Mouse (Mus musculus) forebrain, embryonic 15.5 days (tissue): ENCODE results near the gene Ppp2r3c. TPM values are rescaled to one million over a fixed set of nuclear protein-coding genes. Genes with fewer than 3 reads are reported as not detected.
A peak's percentile ranks its signal among the peaks of the same experiment; 100 is the strongest.
"Not testable (repeated sequence)": the region's sequence is repeated elsewhere in the genome, so short reads cannot be mapped to it uniquely, and the experiment has no call there.

Experiments
- ATAC-seq: fragments of 200-750 bp; cut with Nextera tagmentation; replicated peaks from 2 replicates; pipeline ENCODE4 v1.8.0; 2017; ENCODE audit warnings: mild to moderate bottlenecking, moderate TSS enrichment, moderate library complexity
- H3K27ac ChIP-seq: fragments of 300-500 bp; sonication (generic); replicated peaks from 2 replicates; pipeline ENCODE4 v1.5.1; 2015; ENCODE audit warnings: mild to moderate bottlenecking, inconsistent platforms
- H3K27me3 ChIP-seq: fragments of 300-500 bp; sonication (generic); 2 replicates; pipeline ENCODE4 v1.6.1; 2015; ENCODE audit warnings: inconsistent platforms
- H3K36me3 ChIP-seq: fragments of 300-500 bp; sonication (generic); 2 replicates; pipeline ENCODE4 v1.6.1; 2015; ENCODE audit warnings: mild to moderate bottlenecking, inconsistent platforms
- H3K4me1 ChIP-seq: fragments of 300-500 bp; sonication (generic); 2 replicates; pipeline ENCODE4 v1.6.1; 2015; ENCODE audit warnings: inconsistent platforms
- H3K4me2 ChIP-seq: fragments of 300-500 bp; sonication (generic); replicated peaks from 2 replicates; pipeline ENCODE4 v1.6.1; 2015; ENCODE audit warnings: mild to moderate bottlenecking, inconsistent platforms
- H3K4me3 ChIP-seq: fragments of 300-500 bp; sonication (generic); 2 replicates; pipeline ENCODE4 v1.5.1; 2015; ENCODE audit warnings: mild to moderate bottlenecking, inconsistent platforms
- H3K9ac ChIP-seq: fragments of 300-500 bp; sonication (generic); replicated peaks from 2 replicates; pipeline ENCODE4 v1.6.1; 2015; ENCODE audit warnings: mild to moderate bottlenecking, inconsistent platforms
- H3K9me3 ChIP-seq: fragments of 300-500 bp; sonication (generic); 2 replicates; pipeline ENCODE4 v1.6.1; 2016; ENCODE audit warnings: inconsistent platforms
- WGBS: fragments of 180-500 bp; shearing (Covaris S2); methylation state at CpG from one replicate; pipeline ENCODE4 v1.1.7; 2015; ENCODE audit warnings: mixed read lengths; 5-methylcytosine and 5-hydroxymethylcytosine counted together
- polyA plus RNA-seq: library from polyadenylated mRNA; unstranded; fragments of >200 nt; fragmentation: Nextera tagmentation; extraction: Ambion mirVana; gene quantifications from 2 replicates; pipeline ENCODE4 v1.2.1, GENCODE M21; 2015

The Ppp2r3c gene
- polyA plus RNA-seq, 1 experiment from 2014 or later = 23.7 TPM

- peaks cover 15% of the 10 kb centered on the region for H3K36me3 ChIP-seq
- ATAC-seq, H3K27ac ChIP-seq, H3K4me1 ChIP-seq, H3K4me2 ChIP-seq, H3K4me3 ChIP-seq, H3K9me3 ChIP-seq, H3K9ac ChIP-seq, H3K27me3 ChIP-seq: not testable (repeated sequence)
- no CpG with 5 or more reads among the region's 8 CpGs for WGBS
Observed at GRCm38 (mm10) chr12:55261950-55262349, 40.8 kb downstream of the Ppp2r3c start.

- not testable (repeated sequence) for H3K9me3 ChIP-seq, H3K27ac ChIP-seq, H3K4me3 ChIP-seq, ATAC-seq, H3K36me3 ChIP-seq, H3K9ac ChIP-seq, H3K4me1 ChIP-seq, H3K27me3 ChIP-seq, H3K4me2 ChIP-seq
- WGBS = no CpG with 5 or more reads among the region's 8 CpGs
Observed at GRCm38 (mm10) chr12:55242243-55242642, 60.6 kb downstream of the Ppp2r3c start.

- WGBS = under 1% methylated on average over 13 of the region's 25 CpGs
- Histone ChIP-seq H3K4me3 (peak overlapping the region; percentile 40), H3K4me2 (peak overlapping the region; percentile 33)
- not testable (repeated sequence) for ATAC-seq, H3K9me3 ChIP-seq, H3K27ac ChIP-seq, H3K27me3 ChIP-seq, H3K9ac ChIP-seq, H3K4me1 ChIP-seq, H3K36me3 ChIP-seq
Observed at GRCm38 (mm10) chr12:55230520-55230861, 72.3 kb downstream of the Ppp2r3c start.

- H3K4me3 ChIP-seq = peak within 1 kb of the TSS; percentile 40
- peak; percentile 99 for ATAC-seq
- H3K36me3 ChIP-seq, H3K4me1 ChIP-seq, H3K9ac ChIP-seq, H3K27me3 ChIP-seq, H3K27ac ChIP-seq, H3K9me3 ChIP-seq: not testable (repeated sequence)
- H3K4me2 ChIP-seq = peak within 1 kb of the TSS; percentile 33
- WGBS = no CpG with 5 or more reads among the region's 57 CpGs
Observed at GRCm38 (mm10) chr12:55229626-55230519, 72.9 kb downstream of the Ppp2r3c start, which contains the start of gene Srp54c. Srp54c (plus strand) TSS chr12:55230168.

Other genes starting within 250 kb of the Ppp2r3c start
- gene 2700097O09Rik, start 222.9 kb downstream of the Ppp2r3c start, polyA plus RNA-seq = 33.6 and 36.4 TPM in 2 replicates
- gene Srp54a, start 222.7 kb downstream of the Ppp2r3c start, polyA plus RNA-seq = 203 and 213 TPM in 2 replicates
- gene Fam177a, start 178.5 kb downstream of the Ppp2r3c start, polyA plus RNA-seq = 48.5 and 49.9 TPM in 2 replicates
- gene Srp54b, start 147.9 kb downstream of the Ppp2r3c start, polyA plus RNA-seq = 68.3 and 71.9 TPM in 2 replicates
- not detected in 2 replicates for gene 1700047I17Rik2, start 103.4 kb downstream of the Ppp2r3c start, polyA plus RNA-seq
- gene Srp54c, start 72.8 kb downstream of the Ppp2r3c start, polyA plus RNA-seq = 80.4 and 83.1 TPM in 2 replicates
- 10.7 and 12.2 TPM in 2 replicates for gene 1110008L16Rik, start 3.4 kb downstream of the Ppp2r3c start, polyA plus RNA-seq
- 445 and 446 TPM in 2 replicates for gene Psma6, start 81.2 kb upstream of the Ppp2r3c start, polyA plus RNA-seq
- gene Nfkbia, start 189.6 kb upstream of the Ppp2r3c start, polyA plus RNA-seq = 56.2 and 59.4 TPM in 2 replicates